9 mouse cellular contexts compared by ENCODE assay signal in the genomic region with DNA sequence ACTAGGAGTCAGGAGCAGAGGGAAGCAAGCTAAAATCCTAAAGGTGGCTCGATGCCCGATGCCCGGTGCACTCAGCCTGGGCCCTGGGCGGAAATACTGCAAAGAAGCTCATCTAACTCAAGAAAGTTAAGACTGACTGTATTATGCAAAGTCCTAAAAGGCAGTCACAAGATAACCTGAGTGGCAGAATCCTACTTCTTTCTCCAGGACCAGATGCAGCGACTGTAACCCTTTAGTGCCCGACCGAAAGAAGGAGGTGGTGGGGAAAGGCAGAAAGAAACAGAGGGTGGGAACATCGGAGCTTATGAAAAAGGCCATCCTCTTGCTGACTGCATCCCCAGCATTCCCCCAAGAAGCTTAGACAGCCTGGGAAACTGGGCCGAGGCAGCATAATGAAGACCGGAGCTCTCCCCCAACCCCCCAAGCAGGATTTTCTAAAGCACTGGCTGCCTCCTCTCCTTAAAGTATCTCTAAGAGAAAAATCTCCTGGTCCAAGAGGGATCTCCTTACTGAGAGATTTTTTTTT.
DNase-seq lines count a peak whose midpoint lies in the region; ATAC-seq and TF ChIP-seq lines count a peak whose summit lies in the region.
"Had no signal": no experiment of that assay in that cellular context is flagged by ENCODE, and none has a peak within 500 bp of the region (broad histone marks: within the 10 kb centered on the region; RNA-seq: fewer than 3 reads in every experiment).

No protein-coding gene starts in this region.

- no peak overlapping the region for H3K27ac ChIP-seq in kidney, adult 2 months (ENCODE audit: insufficient read depth, low read depth, low read length)
- peak overlapping the region; percentile 70 for H3K27ac ChIP-seq in midbrain, embryonic 14.5 days (replicated peaks; ENCODE audit: low read depth, low read length)

- no peaks in the 10 kb centered on the region for H3K9me3 ChIP-seq in midbrain, embryonic 14.5 days (ENCODE audit: control insufficient read depth, low read length)
- H3K9me3 ChIP-seq: G1E had no signal

- H3K4me2 ChIP-seq in midbrain, embryonic 14.5 days (ENCODE audit: low read length), result peak overlapping the region; percentile 66

- 2% methylated on average over 10 of the region's 10 CpGs for WGBS in kidney, adult 2 months
- 0% methylated on average over 10 of the region's 10 CpGs for WGBS in midbrain, embryonic 14.5 days

- TF ChIP-seq CTCF in kidney, adult 2 months (conservative IDR thresholded peaks at IDR 0.05; ENCODE audit: insufficient read depth, insufficient read length, low read depth, low read length), result no peak

- no peaks in the 10 kb centered on the region for H3K36me3 ChIP-seq in kidney, adult 2 months (ENCODE audit: control insufficient read depth, insufficient read depth, low read length)
- H3K36me3 ChIP-seq in midbrain, embryonic 14.5 days (ENCODE audit: control insufficient read depth, insufficient read depth, low read length), result no peaks in the 10 kb centered on the region
- H3K36me3 ChIP-seq: G1E had no signal

- no peak for TF ChIP-seq POLR2A in kidney, adult 2 months (IDR thresholded peaks at IDR 0.05; ENCODE audit: low read depth, low read length)

- H3K4me1 ChIP-seq in kidney, adult 2 months (ENCODE audit: control insufficient read depth, insufficient read depth, low read length), result no peaks in the 10 kb centered on the region
- H3K4me1 ChIP-seq in midbrain, embryonic 14.5 days (ENCODE audit: control insufficient read depth, insufficient read depth, low read length), result peaks cover 18% of the 10 kb centered on the region

- peak overlapping the region; percentile 42 for H3K4me3 ChIP-seq in kidney, adult 2 months (ENCODE audit: insufficient read depth, low read depth, low read length)
- peak overlapping the region; percentile 58 for H3K4me3 ChIP-seq in midbrain, embryonic 14.5 days (replicated peaks; ENCODE audit: low read depth, low read length)

- peak; percentile 12 for DNase-seq in kidney, adult 2 months
- no peak for DNase-seq in kidney, adult 9 months
- peak; percentile 70 for DNase-seq in cerebellum, adult 9-10 months
- DNase-seq in frontal cortex, postnatal 10 days (ENCODE audit: low spot score in 2 of 2), result peak; percentile 9 to 32
- peak; percentile 33 to 39 for DNase-seq in layer of hippocampus, adult 8-10 months (ENCODE audit: low spot score in 2 of 2)
- peak; percentile 76 for DNase-seq in midbrain, embryonic 14.5 days
- no peak for DNase-seq in spleen, postnatal 36 days (ENCODE audit: low spot score in 2 of 2)

- H3K27me3 ChIP-seq in kidney, adult 2 months (replicated peaks; ENCODE audit: control insufficient read depth, insufficient read depth, low read length), result peaks cover 1% of the 10 kb centered on the region; the same call in 1 of the 2 replicates
- H3K27me3 ChIP-seq in midbrain, embryonic 14.5 days (ENCODE audit: control insufficient read depth, insufficient read depth, low read length), result no peaks in the 10 kb centered on the region

- peak overlapping the region; percentile 69 for H3K9ac ChIP-seq in midbrain, embryonic 14.5 days (replicated peaks; ENCODE audit: low read length)

- ATAC-seq in midbrain, embryonic 14.5 days (ENCODE audit: low FRiP score, low TSS enrichment), result peak; percentile 59
- ATAC-seq in inflammation-experienced regulatory T-cells, adult 6 months, result no peak

Comparison
In these comparisons a context has a peak if more than half of its experiments do, and no peak if none do; other contexts are left out.
1. DNase-seq: peak in kidney, adult 2 months (single experiment), cerebellum, adult 9-10 months (single experiment), frontal cortex, postnatal 10 days (2 of 2), layer of hippocampus, adult 8-10 months (2 of 2) and midbrain, embryonic 14.5 days (single experiment); none in kidney, adult 9 months (single experiment) and spleen, postnatal 36 days (0 of 2).